In genomic region chr13:65241099-65241626, GRCm38 (mm10) we compare ENCODE assay signal across 8 mouse cellular contexts. TPM values are rescaled to one million over a fixed set of nuclear protein-coding genes. Genes with fewer than 3 reads are reported as not detected.
DNase-seq lines count a peak whose midpoint lies in the region; ATAC-seq lines count a peak whose summit lies in the region.

No protein-coding gene starts in this region.

- H3K27me3 ChIP-seq in hindbrain, embryonic 14.5 days (ENCODE audit: control insufficient read depth, insufficient read depth, low read length) = no peaks in the 10 kb centered on the region

- DNase-seq in R1 (ENCODE audit: low read depth, low spot score) = peak; percentile 96
- DNase-seq in cerebellum, postnatal 25 days = peak; percentile 97 to 98
- DNase-seq in frontal cortex, postnatal 25 days (ENCODE audit: low spot score in 2 of 2) = peak; percentile 98 to 99
- peak; percentile 96 for DNase-seq in hindbrain, embryonic 14.5 days (ENCODE audit: low spot score)
- DNase-seq in layer of hippocampus, postnatal 36 days = peak; percentile 93 to 94
- DNase-seq in lung, postnatal 36 days = peak; percentile 97
- peak; percentile 95 for DNase-seq in retina, postnatal 1 day
- DNase-seq in urinary bladder, adult 18-20 months (ENCODE audit: low spot score in 2 of 2) = peak; percentile 87 to 97

- H3K4me3 ChIP-seq in hindbrain, embryonic 14.5 days (replicated peaks; ENCODE audit: low read length) = peak overlapping the region; percentile 77

- H3K4me2 ChIP-seq in hindbrain, embryonic 14.5 days (replicated peaks) = peak overlapping the region; percentile 97

- WGBS in hindbrain, embryonic 14.5 days = under 1% methylated on average over 45 of the region's 45 CpGs

- H3K4me1 ChIP-seq in hindbrain, embryonic 14.5 days (replicated peaks; ENCODE audit: control insufficient read depth, insufficient read depth, low read length) = no peaks in the 10 kb centered on the region; the same call in 1 of the 2 replicates

- peaks cover 22% of the 10 kb centered on the region; the same call in 1 of the 2 replicates for H3K9me3 ChIP-seq in hindbrain, embryonic 14.5 days (ENCODE audit: control insufficient read depth, low read length)

- peak overlapping the region; percentile 95 for H3K27ac ChIP-seq in hindbrain, embryonic 14.5 days

- peak; percentile 88 for ATAC-seq in hindbrain, embryonic 14.5 days (ENCODE audit: low FRiP score)

- no peaks in the 10 kb centered on the region for H3K36me3 ChIP-seq in hindbrain, embryonic 14.5 days (replicated peaks; ENCODE audit: control insufficient read depth, insufficient read depth)

- H3K9ac ChIP-seq in hindbrain, embryonic 14.5 days = peak overlapping the region; percentile 74

RNA-seq across cellular contexts. Expression of gene Gm10775, which starts 18.2 kb away (rescaled TPM):
- polyA plus RNA-seq in hindbrain, embryonic 14.5 days (2014; fragmentation: Nextera tagmentation; extraction: Ambion mirVana) = 0.17 and 0.37 TPM in 2 replicates
- total RNA-seq in layer of hippocampus, postnatal 36 days (2021) = under 1 TPM in 1 of 2 experiments, not detected in 1; 0.30 TPM

RNA-seq across cellular contexts. Expression of gene Nlrp4f, which starts 35.4 kb away (rescaled TPM):
- 0.13 TPM in 1 of 2 replicates, not detected in the other for polyA plus RNA-seq in hindbrain, embryonic 14.5 days (2014; fragmentation: Nextera tagmentation; extraction: Ambion mirVana)
- not detected for total RNA-seq in layer of hippocampus, postnatal 36 days (2021)

RNA-seq across cellular contexts. Expression of gene Zfp369, which starts 37.5 kb away (rescaled TPM):
- 23.1 and 27.8 TPM in 2 replicates for polyA plus RNA-seq in hindbrain, embryonic 14.5 days (2014; fragmentation: Nextera tagmentation; extraction: Ambion mirVana)
- total RNA-seq in layer of hippocampus, postnatal 36 days (2021) = 10 to 100 TPM; 71.2 to 82.8 TPM

Comparison
In these comparisons a context has a peak if more than half of its experiments do, and no peak if none do; other contexts are left out.
1. Peak in every context shown above with its lines: DNase-seq, ATAC-seq, H3K4me3 ChIP-seq and H3K27ac ChIP-seq.